Comparison of ENCODE assay signal across 28 mouse cellular contexts in genomic region chr1:172657266-172657665, GRCm38 (mm10). TPM values are rescaled to one million over a fixed set of nuclear protein-coding genes. Genes with fewer than 3 reads are reported as not detected.
DNase-seq lines count a peak whose midpoint lies in the region; ATAC-seq lines count a peak whose summit lies in the region.
"Had no signal": no experiment of that assay in that cellular context is flagged by ENCODE, and none has a peak within 500 bp of the region (broad histone marks: within the 10 kb centered on the region; RNA-seq: fewer than 3 reads in every experiment).

No protein-coding gene starts in this region.

- no peak overlapping the region for H3K9ac ChIP-seq in midbrain, embryonic 11.5 days (ENCODE audit: low read length)
- H3K9ac ChIP-seq in midbrain, embryonic 14.5 days (replicated peaks; ENCODE audit: low read length) = no peak overlapping the region
- no peak overlapping the region for H3K9ac ChIP-seq in heart, embryonic 11.5 days (ENCODE audit: low read depth, low read length)
- H3K9ac ChIP-seq: embryonic facial prominence, embryonic 12.5 days; forebrain, embryonic 13.5 days; forebrain, embryonic 15.5 days; forebrain, postnatal 0 days had no signal

- H3K27me3 ChIP-seq in midbrain, embryonic 11.5 days (ENCODE audit: control insufficient read depth, insufficient read depth, low read length) = no peaks in the 10 kb centered on the region; the same call in 1 of the 2 replicates
- no peaks in the 10 kb centered on the region for H3K27me3 ChIP-seq in midbrain, embryonic 14.5 days (ENCODE audit: control insufficient read depth, insufficient read depth, low read length)
- no peaks in the 10 kb centered on the region for H3K27me3 ChIP-seq in limb, embryonic 10.5 days (ENCODE audit: low read depth, poor library complexity, severe bottlenecking)
- no peaks in the 10 kb centered on the region for H3K27me3 ChIP-seq in heart, embryonic 11.5 days (ENCODE audit: control insufficient read depth, insufficient read depth, low read length)
- H3K27me3 ChIP-seq: embryonic facial prominence, embryonic 12.5 days; forebrain, embryonic 13.5 days; forebrain, embryonic 15.5 days; Patski had no signal

- no peaks in the 10 kb centered on the region for H3K4me1 ChIP-seq in midbrain, embryonic 11.5 days (ENCODE audit: control insufficient read depth, insufficient read depth, low read length)
- H3K4me1 ChIP-seq in midbrain, embryonic 14.5 days (ENCODE audit: control insufficient read depth, insufficient read depth, low read length) = no peaks in the 10 kb centered on the region
- H3K4me1 ChIP-seq in limb, embryonic 10.5 days = no peaks in the 10 kb centered on the region
- no peaks in the 10 kb centered on the region for H3K4me1 ChIP-seq in heart, embryonic 11.5 days (ENCODE audit: control insufficient read depth, insufficient read depth, low read length)
- H3K4me1 ChIP-seq: embryonic facial prominence, embryonic 10.5 days; embryonic facial prominence, embryonic 12.5 days; forebrain, embryonic 13.5 days; forebrain, embryonic 15.5 days had no signal

- H3K36me3 ChIP-seq in midbrain, embryonic 11.5 days (ENCODE audit: control insufficient read depth, insufficient read depth, low read length) = no peaks in the 10 kb centered on the region
- no peaks in the 10 kb centered on the region for H3K36me3 ChIP-seq in midbrain, embryonic 14.5 days (ENCODE audit: control insufficient read depth, insufficient read depth, low read length)
- no peaks in the 10 kb centered on the region for H3K36me3 ChIP-seq in limb, embryonic 10.5 days
- no peaks in the 10 kb centered on the region for H3K36me3 ChIP-seq in heart, embryonic 11.5 days (ENCODE audit: control insufficient read depth, insufficient read depth, low read length)
- H3K36me3 ChIP-seq: embryonic facial prominence, embryonic 10.5 days; embryonic facial prominence, embryonic 12.5 days; forebrain, embryonic 15.5 days; G1E had no signal

- DNase-seq in midbrain, embryonic 11.5 days (ENCODE audit: low spot score, missing footprints) = peak; percentile 60
- DNase-seq in midbrain, embryonic 14.5 days = no peak
- peak; percentile 65 for DNase-seq in R1 (ENCODE audit: low read depth, low spot score)
- DNase-seq in limb, embryonic 10.5 days (ENCODE audit: low spot score) = peak; percentile 4
- no peak for DNase-seq in urinary bladder, adult 18-20 months (ENCODE audit: low spot score in 2 of 2)
- DNase-seq in urinary bladder, postnatal 4 days (ENCODE audit: low spot score in 2 of 2) = no peak
- DNase-seq: adrenal gland, adult 8-10 months; adrenal gland, postnatal 14 days; adrenal gland, postnatal 36 days; B cell, adult 2 months; cerebellum, adult 11-12 months; cerebellum, adult 2 months; cerebellum, adult 9-10 months; cerebellum, postnatal 10 days; cerebellum, postnatal 25 days; forebrain, postnatal 0 days had no signal

- 67% methylated on average over 3 of the region's 3 CpGs for WGBS in midbrain, embryonic 11.5 days
- 63% methylated on average over 3 of the region's 3 CpGs for WGBS in midbrain, embryonic 14.5 days
- WGBS in limb, embryonic 10.5 days = 67% methylated on average over 3 of the region's 3 CpGs
- 64% methylated on average over 3 of the region's 3 CpGs for WGBS in heart, embryonic 11.5 days (ENCODE audit: insufficient replicate concordance)

- ATAC-seq in midbrain, embryonic 11.5 days (ENCODE audit: low FRiP score) = no peak
- ATAC-seq in midbrain, embryonic 14.5 days (ENCODE audit: low FRiP score, low TSS enrichment) = no peak
- no peak for ATAC-seq in heart, embryonic 11.5 days (replicated peaks; ENCODE audit: insufficient number of reproducible peaks, low FRiP score, low TSS enrichment)
- ATAC-seq: activated CD4-positive, CD25-positive, alpha-beta regulatory T cell, adult 4 months; CD4-positive, CD25-positive, alpha-beta regulatory T cell, adult 4 months; forebrain, embryonic 13.5 days; forebrain, embryonic 15.5 days; forebrain, postnatal 0 days; Patski had no signal

- H3K4me3 ChIP-seq in midbrain, embryonic 11.5 days (ENCODE audit: low read depth, low read length) = no peak overlapping the region
- no peak overlapping the region for H3K4me3 ChIP-seq in midbrain, embryonic 14.5 days (replicated peaks; ENCODE audit: low read depth, low read length)
- no peak overlapping the region for H3K4me3 ChIP-seq in limb, embryonic 10.5 days
- H3K4me3 ChIP-seq in heart, embryonic 11.5 days (ENCODE audit: low read depth, low read length) = no peak overlapping the region
- H3K4me3 ChIP-seq: embryonic facial prominence, embryonic 10.5 days; embryonic facial prominence, embryonic 12.5 days; forebrain, embryonic 13.5 days; forebrain, embryonic 15.5 days had no signal

- H3K9me3 ChIP-seq in midbrain, embryonic 11.5 days (ENCODE audit: control insufficient read depth, low read length) = no peaks in the 10 kb centered on the region
- no peaks in the 10 kb centered on the region for H3K9me3 ChIP-seq in midbrain, embryonic 14.5 days (ENCODE audit: control insufficient read depth, low read length)
- H3K9me3 ChIP-seq in limb, embryonic 10.5 days (replicated peaks) = no peaks in the 10 kb centered on the region
- no peaks in the 10 kb centered on the region for H3K9me3 ChIP-seq in heart, embryonic 11.5 days (replicated peaks; ENCODE audit: control insufficient read depth, low read length)
- H3K9me3 ChIP-seq: embryonic facial prominence, embryonic 10.5 days; embryonic facial prominence, embryonic 12.5 days; forebrain, embryonic 13.5 days; forebrain, embryonic 15.5 days had no signal

- H3K4me2 ChIP-seq in midbrain, embryonic 11.5 days = no peak overlapping the region
- H3K4me2 ChIP-seq in midbrain, embryonic 14.5 days (ENCODE audit: low read length) = no peak overlapping the region
- no peak overlapping the region for H3K4me2 ChIP-seq in heart, embryonic 11.5 days
- H3K4me2 ChIP-seq: embryonic facial prominence, embryonic 12.5 days; forebrain, embryonic 13.5 days; forebrain, embryonic 15.5 days had no signal

- H3K27ac ChIP-seq in midbrain, embryonic 11.5 days (ENCODE audit: low read depth, low read length) = no peak overlapping the region
- H3K27ac ChIP-seq in midbrain, embryonic 14.5 days (replicated peaks; ENCODE audit: low read depth, low read length) = no peak overlapping the region
- H3K27ac ChIP-seq in limb, embryonic 10.5 days = no peak overlapping the region
- H3K27ac ChIP-seq in heart, embryonic 11.5 days (ENCODE audit: low read depth, low read length) = no peak overlapping the region
- H3K27ac ChIP-seq: embryonic facial prominence, embryonic 10.5 days; embryonic facial prominence, embryonic 12.5 days; forebrain, embryonic 13.5 days; forebrain, embryonic 15.5 days had no signal

RNA-seq across cellular contexts. Expression of gene Dusp23, which starts 24.5 kb away (rescaled TPM):
- 6.5 and 7.4 TPM in 2 replicates for polyA plus RNA-seq in midbrain, embryonic 11.5 days (2014; fragmentation: Nextera tagmentation; extraction: Ambion mirVana)
- polyA plus RNA-seq in midbrain, embryonic 14.5 days (2014; fragmentation: Nextera tagmentation; extraction: Ambion mirVana) = 6.3 and 8.7 TPM in 2 replicates
- 8.6 and 12.0 TPM in 2 replicates for polyA plus RNA-seq in limb, embryonic 10.5 days (2016; fragmentation: Nextera tagmentation; extraction: Ambion mirVana)
- polyA plus RNA-seq in heart, embryonic 11.5 days (2014; fragmentation: Nextera tagmentation; extraction: Ambion mirVana) = 11.8 and 14.5 TPM in 2 replicates
- polyA plus RNA-seq: G1E had no signal

RNA-seq across cellular contexts. Expression of gene Crp, which starts 40.6 kb away (rescaled TPM):
- polyA plus RNA-seq in midbrain, embryonic 11.5 days (2014; fragmentation: Nextera tagmentation; extraction: Ambion mirVana) = not detected in 2 replicates
- not detected in 2 replicates for polyA plus RNA-seq in midbrain, embryonic 14.5 days (2014; fragmentation: Nextera tagmentation; extraction: Ambion mirVana)
- polyA plus RNA-seq in limb, embryonic 10.5 days (2016; fragmentation: Nextera tagmentation; extraction: Ambion mirVana) = not detected in 2 replicates
- 0.11 TPM in 1 of 2 replicates, not detected in the other for polyA plus RNA-seq in heart, embryonic 11.5 days (2014; fragmentation: Nextera tagmentation; extraction: Ambion mirVana)
- polyA plus RNA-seq: activated CD4-positive, CD25-positive, alpha-beta regulatory T cell, adult 4 months; CD4-positive, CD25-positive, alpha-beta regulatory T cell, adult 4 months; cerebellum, adult 2 months; cortical plate, adult 2 months; embryonic facial prominence, embryonic 10.5 days; embryonic facial prominence, embryonic 12.5 days; embryonic facial prominence, embryonic 14.5 days; forebrain, embryonic 11.5 days; forebrain, embryonic 13.5 days; forebrain, embryonic 15.5 days; forebrain, postnatal 0 days; G1E had no signal

RNA-seq across cellular contexts. Expression of gene Fcrl6, which starts 54.9 kb away (rescaled TPM):
- polyA plus RNA-seq in midbrain, embryonic 11.5 days (2014; fragmentation: Nextera tagmentation; extraction: Ambion mirVana) = 0.12 and 0.20 TPM in 2 replicates
- 0.14 TPM in 1 of 2 replicates, not detected in the other for polyA plus RNA-seq in midbrain, embryonic 14.5 days (2014; fragmentation: Nextera tagmentation; extraction: Ambion mirVana)
- polyA plus RNA-seq in limb, embryonic 10.5 days (2016; fragmentation: Nextera tagmentation; extraction: Ambion mirVana) = 0.21 and 0.58 TPM in 2 replicates
- not detected in 2 replicates for polyA plus RNA-seq in heart, embryonic 11.5 days (2014; fragmentation: Nextera tagmentation; extraction: Ambion mirVana)
- polyA plus RNA-seq: activated CD4-positive, CD25-positive, alpha-beta regulatory T cell, adult 4 months; CD4-positive, CD25-positive, alpha-beta regulatory T cell, adult 4 months; cortical plate, adult 2 months; forebrain, embryonic 11.5 days; forebrain, embryonic 13.5 days; forebrain, embryonic 15.5 days; G1E; Patski had no signal

Comparison
In these comparisons a context has a peak if more than half of its experiments do, and no peak if none do; other contexts are left out.
1. DNase-seq: peak in midbrain, embryonic 11.5 days (single experiment), R1 (single experiment) and limb, embryonic 10.5 days (single experiment); none in midbrain, embryonic 14.5 days (single experiment), urinary bladder, adult 18-20 months (0 of 2) and urinary bladder, postnatal 4 days (0 of 2).